Mouse (Mus musculus) adrenal gland, postnatal 4 days (tissue): ENCODE measurements at regions not wholly inside any gene's neighbourhood (a gene's known extent, or its start where the extent isn't known, plus 50 kb on each side); places are given as distances from the start of the nearest gene placed in this dataset.
"Not testable (repeated sequence)": the region's sequence is repeated elsewhere in the genome, so short reads cannot be mapped to it uniquely, and the experiment has no call there.

Source experiments
- DNase-seq, 2 experiments: peaks; one replicate each; pipeline ENCODE4 v3.0.0; 2021 to 2022; ENCODE audit warnings: low spot score in 2 of 2, mixed read lengths in 2 of 2

DNA sequence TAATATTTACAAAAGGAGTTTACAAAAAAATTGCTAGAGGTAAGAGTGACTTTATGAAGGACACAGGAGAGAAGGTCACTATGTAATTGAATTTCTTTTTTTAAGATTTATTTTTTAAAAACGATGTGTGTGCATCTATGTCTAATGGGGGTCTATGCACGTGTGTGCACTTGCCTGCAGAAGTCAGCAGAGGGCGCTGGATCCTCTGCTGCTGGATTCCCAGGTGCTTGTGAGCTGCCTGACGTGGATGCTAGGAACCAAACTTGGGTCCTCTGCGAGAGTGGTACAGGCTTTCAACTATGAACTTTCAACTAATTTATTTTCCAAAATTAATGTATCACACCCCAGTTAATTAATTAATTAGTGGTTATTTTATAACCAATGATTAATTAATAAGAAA is 85.0 kb downstream of the Glrx3 start:
- no peak for DNase-seq

DNA sequence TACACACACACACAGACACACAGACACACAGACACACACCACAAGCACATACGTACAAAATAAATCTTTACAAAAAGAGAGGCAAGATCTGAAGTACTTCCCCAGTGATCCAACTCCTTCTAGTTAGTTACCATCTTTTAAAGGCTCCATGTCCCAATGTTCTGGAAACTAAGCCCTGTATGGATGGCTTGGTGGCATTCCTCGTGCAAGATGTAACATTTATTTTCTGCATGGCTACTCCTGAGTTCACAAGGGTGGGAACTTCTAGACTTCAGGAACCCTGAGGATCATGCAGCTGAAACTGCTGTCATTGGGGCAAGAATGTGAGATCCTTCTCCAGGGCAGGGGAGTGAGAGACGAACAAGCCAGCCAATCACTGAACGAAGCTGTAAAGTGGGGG is 96.1 kb downstream of the Glrx3 start:
- DNase-seq = no peak

DNA sequence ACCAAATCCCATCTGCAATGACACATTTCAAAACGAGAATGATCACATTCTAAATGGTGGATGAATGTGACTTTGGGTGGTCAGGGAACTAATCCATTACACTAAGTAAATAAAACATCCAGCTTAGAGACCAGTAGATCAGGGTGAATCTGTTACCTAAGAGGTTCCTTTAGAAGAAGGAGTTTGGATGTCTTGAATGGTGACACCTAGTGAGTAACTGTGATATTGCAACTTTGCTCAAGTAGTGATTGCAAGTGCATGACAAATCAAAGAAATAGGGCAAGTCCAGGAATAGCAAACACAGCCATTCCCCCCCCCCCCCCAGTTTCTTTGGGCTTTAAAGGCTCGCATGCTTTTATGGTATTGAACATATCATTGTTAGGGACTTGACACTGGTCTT is 112.6 kb downstream of the Glrx3 start:
- no peak for DNase-seq

DNA sequence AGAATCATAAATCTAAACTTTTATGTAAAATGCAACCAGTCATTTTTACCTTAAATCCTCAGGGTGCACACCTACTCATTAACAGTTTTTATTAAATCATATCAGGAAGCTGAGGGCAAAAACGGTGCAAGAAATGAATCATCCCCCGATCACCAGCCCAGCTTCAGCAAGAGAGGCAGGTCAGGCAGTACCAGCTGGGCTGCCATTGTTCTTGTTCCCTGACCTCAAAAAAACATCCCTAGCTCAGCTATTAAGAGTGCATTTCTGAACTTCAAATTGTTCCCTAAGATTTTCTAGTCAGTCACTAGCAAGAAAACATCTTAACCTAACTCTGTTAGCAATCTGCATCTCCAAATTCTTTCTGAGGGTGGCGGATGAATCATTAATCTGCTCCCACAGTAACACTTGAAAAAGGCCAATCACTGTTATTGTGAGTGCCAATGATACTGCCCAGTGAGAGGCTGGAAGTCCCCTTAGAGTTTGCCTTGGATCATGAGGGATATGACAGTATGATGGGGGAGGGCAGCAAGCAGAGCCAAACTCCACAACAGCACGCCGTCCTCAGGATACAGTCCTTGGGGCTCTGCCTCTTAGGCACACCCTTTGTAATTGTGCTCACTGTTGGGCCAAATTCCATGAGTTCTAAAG is 115.3 kb downstream of the Glrx3 start:
- DNase-seq = no peak

DNA sequence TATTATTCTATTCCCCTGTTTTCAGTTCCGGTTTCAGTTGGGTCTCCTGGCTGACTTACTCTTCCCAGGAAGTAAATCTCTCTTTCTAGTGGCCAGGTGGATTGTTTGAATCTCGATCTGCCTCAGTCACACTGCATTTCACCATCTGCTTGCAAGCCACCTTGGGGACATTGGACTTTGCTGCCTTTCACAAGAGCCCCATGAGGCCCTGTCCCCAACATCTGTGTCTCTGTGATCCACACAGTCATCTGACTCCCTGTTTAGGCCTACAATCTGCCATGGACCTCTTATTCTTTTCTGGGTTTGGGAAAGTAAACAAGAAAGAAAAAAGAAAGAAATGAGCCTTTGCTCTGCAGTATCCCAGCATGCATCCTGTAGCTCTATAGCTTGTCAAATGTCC is 118.1 kb downstream of the Glrx3 start:
- no peak for DNase-seq

DNA sequence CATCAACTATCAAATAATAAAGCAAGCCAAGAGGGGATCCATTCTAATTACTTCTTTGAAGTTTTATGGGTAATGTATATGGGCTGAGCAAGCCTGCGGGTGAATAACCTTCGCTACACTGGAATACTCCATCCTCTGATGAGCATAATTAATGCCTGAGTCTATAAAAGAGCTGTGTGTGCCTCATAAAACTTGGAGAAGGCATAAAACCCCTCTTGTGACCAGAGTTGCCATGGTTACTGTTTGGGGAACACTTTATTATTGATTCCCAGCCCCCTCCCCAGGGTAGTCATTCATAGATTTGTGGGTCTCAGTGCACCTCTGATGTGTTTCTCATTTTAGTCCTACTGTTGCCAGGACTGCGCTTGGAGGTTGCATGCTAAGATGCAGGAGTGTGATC is 120.0 kb downstream of the Glrx3 start:
- no peak for DNase-seq

DNA sequence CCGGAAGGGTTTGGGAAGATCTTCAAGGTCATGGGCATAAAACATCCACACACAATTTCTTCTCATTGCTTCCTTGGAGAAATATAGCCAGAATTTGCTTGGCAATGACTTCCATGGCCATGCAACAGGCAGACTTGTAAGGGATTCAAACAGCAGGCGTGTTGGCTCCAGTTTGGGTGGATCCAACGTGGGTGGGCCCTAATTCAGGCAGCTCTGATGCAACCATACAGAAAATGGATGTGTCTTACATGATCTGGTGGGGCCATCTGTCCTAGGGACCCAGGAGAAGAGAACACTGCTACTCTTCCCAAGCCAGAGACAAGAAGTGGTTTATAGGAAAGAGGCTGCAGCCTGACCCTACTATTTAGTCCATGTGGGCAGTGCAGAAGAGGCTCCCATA is 121.5 kb downstream of the Glrx3 start:
- no peak for DNase-seq

DNA sequence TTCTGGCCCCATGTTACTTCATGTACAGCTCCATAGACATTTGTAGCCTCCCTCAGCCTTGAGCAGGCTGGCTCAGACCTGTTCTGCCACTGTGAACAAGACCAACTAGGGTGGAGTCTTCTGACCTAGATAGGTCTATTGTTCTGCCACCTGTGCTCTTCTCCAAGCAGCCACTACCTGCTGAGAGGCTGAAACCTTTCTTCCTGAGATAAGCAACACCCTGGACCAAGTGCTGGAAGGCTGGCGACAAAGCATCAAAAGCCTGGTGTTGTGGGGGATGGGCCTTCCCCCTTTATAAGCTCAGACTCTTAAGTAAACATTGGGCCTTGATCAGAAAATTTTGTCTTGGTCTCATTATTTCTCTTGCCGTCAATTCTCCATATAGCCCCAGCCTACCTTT is 132.8 kb downstream of the Glrx3 start:
- DNase-seq = no peak

DNA sequence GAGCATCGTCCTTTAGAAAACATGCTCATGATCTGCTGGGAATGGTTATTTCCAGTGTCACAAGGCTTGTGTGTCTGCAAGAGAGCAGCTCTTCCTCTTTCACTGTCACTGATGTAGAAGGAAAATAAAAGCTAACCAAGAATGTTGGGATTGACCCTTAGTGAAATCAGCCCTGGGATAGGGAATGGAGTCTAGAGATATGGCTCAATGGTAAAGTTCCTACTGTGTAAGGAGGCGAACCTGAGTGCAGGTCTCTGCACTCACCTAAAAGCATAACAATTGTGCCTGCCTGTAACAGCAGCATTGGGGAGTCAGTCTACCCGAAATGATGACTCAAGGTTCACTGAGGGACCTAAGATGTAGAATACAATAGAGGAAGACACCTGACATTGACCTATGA is 138.1 kb downstream of the Glrx3 start:
- no peak for DNase-seq

DNA sequence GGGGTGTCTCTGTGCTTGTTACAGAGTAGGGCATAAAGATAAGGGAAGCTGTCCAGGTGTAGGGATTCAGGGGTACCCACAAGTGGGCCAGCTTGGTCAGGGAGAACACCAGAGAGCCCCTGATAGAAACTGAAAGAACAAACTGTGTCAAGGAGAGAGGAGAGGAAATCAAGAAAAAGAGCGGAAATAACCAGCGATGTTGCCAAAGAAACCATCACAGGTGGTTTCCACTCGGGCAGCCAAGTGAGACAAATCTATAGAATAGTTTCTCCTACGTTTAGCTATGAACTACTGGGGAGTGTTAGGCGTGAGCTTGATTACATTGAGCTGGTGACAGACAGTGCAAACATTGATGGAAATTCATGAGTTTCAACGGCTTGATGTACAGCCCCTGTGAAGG is 138.8 kb downstream of the Glrx3 start:
- no peak for DNase-seq

DNA sequence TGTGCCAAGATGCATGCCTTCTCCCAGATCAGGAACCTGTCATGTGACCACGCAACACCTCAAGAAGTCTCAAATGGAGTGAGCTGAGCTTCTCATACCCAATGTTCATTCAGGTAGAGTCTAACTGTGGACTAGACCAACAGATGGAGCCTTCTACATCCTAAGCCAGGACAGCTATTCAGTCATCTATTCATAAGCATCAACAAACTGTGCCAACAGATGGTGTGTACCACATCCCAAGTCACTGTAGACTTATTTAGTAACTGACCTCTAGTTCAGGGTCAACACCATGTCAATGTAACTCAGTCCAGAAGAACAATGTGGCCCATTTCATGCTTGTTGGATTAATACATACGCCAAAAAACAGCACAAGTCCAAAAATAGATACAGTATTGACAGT is 146.1 kb downstream of the Glrx3 start:
- no peak for DNase-seq

DNA sequence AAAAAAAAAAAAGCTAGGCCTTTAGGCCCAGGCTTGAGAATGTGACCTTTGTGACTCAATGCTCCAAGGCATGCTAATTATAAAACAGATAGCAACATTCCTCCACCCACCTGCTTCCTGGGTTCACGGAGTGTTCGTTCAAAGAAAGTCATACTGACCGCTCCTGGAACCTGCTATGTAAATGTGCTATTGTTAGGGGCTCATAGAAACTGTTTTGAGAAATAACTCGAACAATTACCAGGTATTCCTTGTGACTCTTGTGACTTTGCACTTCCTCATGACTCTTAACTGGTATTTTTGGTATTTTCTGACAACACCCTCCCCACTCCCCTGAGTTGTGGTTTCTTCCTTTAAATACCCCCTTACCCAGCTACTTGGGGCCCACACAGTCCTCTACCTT is 147.5 kb downstream of the Glrx3 start:
- not testable (repeated sequence) for DNase-seq

DNA sequence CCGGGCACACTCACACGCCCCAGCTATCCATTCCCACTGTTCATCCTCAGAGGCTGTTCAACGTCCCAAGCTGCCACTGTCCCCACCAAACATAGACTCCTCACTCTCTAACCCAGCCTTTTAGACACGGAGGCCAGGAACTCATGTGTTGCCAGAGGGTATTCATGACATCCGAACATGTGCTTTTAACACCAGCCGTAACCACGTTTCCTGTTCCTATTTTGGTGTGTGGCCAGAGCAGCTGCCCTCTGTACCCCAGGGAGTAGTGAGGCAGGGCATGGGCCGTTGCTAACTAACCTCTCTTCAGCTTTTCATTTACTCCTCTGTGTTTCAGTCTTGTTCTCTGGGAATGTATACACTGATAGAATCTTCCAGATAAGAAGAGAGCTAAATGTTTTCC is 156.2 kb downstream of the Glrx3 start:
- DNase-seq = no peak

DNA sequence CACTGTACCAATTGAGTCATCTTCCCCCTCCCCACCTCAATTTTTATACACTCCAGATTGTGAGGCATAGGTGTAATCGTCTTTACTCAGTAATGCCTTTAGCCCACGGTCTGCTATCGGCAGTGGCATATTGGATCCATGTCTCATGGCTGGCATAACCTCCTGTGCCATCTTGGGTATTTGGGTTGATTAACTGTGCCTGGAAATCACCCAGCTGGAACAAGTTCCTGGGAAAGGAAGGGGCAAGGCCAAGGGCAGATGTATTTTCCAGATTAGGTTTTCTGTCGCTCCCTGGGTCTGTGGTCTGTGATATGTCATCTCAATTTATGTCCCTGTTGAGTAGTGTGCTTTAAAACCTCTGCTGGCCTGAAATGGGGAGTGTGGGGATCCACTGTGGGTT is 158.2 kb downstream of the Glrx3 start:
- no peak for DNase-seq

DNA sequence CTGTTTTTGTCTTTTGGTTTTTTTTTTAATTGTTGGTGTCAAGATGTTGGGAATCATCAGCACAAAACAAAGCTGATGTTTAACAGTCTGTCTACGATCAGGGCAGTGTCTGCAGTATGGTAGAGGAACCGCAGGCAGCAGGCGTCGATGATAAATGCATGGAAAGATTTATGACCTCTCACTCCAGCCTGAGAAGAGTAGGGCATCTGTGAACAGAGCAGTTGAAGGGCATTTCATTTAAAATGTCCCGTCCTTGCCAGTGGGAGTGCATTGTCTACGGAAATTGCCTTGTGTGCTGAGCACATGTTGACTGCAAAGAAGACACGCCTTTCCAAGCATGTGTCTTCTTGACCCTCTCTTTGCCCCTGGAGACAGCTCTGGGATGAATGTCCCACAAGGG is 158.7 kb downstream of the Glrx3 start:
- no peak for DNase-seq

DNA sequence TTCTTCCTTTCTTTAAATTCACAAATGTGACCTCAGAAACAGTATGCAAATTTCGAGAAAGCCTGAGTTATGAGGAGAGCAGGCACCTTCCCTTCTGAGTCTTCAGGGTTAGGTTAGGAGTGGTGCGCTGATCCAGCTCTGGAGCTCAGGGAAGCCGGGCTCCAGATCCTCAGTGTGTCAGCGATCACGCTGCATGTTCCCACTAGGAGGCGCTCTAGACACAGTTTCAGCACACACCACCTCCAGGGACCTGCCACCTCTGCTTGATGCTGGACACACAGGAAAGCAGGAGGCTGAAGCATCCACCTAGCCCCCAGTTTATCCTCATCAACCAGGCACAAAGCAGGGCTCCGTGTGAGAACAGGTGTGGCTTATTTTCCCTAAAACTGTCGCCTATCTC is 165.6 kb downstream of the Glrx3 start:
- DNase-seq = peak; percentile 30 to 49

DNA sequence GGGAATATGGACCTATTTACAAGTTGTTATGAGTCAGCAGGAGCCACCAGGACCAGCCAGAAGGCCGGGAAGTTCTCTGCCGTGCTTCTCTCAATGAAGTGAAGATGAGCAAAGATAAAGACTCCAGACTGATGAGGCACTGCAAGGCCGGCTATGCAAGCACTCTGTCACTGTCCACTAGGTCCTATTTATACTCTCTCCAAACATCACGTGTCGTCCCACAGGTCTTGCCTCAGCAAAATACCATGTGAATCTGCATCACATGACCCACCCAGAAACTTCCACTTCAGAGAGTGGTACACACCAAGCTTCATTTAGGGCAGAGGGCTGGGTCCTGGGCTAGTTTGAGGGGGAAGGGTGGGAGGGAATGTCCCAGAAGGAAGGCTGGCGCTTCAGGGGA is 172.3 kb downstream of the Glrx3 start:
- DNase-seq = no peak

DNA sequence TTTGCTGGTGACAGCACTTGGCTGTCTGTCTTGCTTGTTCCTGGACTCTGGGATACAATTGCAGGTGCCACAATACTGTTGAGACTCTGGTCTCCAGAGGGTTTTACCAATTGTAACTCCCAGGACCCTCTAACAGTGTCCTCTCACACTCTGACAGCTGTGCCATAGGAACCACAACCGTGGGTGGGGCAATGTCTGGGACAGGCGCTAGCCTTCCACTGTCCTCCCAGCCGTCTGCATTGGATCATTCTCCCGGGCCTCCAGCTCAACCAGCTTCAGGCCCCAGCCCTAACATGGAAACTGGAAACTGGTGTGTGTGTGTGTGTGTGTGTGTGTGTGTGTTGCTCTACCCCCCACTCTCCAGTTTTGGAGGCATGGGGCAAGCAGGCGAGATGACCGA is 173.9 kb downstream of the Glrx3 start:
- DNase-seq = no peak

DNA sequence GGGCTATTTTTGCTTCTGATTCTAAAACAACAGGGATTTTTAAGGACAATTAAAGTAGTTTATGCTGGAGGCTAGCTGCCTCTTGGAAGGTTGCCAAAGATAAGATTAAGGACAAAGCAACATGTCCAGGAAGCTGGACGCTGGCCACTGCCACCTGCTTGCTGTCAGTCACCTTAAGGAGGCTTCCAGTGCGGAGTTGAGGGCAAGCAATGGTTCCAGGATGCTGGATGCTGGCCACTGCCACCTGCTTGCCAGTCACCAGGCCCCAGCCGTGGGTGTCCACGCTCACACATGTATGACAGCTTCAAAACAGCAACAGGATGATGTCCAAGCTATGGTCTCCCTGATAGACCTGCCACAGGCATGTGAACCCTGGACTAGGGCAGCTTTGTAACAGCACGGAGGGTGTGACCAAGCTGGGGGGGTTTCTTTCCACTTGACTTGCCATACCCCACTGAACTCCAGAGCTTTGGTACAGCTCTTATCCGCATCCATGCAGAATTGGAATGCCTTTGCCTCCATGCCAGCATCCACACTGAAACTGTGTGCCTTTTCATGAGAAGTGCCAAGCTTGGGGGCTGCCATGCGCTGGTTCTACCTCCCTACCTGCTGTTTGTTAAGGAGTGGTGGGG is 174.6 kb downstream of the Glrx3 start:
- DNase-seq = no peak

DNA sequence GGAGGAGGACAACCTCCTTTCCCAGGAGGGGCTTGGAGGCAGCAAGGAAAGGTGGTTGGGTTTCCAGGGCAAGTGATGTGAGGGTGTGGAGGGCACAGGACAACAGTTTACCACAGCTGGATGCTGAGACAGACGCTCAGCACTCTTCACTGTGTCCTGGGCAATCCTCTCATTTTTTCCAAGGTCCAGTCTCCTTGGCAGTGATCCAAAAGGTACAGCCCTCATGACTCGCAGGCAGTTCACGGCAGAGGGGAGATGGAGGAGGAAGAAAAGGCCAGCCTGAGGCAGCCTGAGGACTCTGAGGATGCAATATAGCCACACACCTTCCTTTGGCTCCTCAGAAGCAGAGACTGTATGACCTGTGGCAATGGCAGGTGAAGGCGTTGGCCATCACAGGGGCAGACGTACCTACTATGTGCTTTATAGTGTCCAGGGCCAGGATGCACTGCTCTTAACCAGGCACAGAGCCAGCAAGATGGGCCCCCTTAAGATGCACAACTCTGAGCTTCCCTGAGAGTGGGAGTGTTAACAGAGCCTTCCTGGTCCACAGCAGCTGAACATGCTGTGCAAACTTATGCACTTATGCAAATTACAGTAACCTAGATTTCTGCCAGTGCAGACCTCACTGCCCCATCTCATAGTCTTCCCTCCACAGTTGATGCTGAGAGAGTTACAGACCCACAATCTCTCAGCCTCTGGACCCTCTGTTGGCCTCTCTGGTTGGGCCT is 181.2 kb downstream of the Glrx3 start:
- no peak for DNase-seq

DNA sequence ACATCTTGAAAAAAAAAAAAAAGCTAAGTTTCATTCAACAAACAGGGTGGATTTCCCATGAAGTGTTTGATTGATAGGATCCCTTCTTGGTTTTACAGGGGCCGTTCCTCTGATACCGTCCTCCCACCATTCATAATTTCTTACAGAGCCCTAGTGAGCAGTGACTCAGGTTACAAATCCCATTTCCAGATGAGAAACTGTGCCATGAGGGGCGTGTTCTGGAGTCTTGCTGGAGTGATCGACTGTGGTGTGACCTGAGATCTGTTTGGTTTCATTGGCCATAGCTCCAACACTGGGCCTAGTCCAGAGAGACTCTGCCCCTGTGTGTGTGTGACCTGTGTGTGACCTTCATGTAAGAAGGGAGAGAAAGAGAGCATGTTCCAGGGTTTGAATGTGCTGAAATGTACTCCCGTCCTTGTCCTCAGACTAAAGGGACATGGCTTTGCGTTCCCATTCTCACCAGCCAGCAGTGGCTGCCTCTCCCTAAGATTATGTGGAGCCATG is 181.9 kb downstream of the Glrx3 start:
- DNase-seq = no peak

DNA sequence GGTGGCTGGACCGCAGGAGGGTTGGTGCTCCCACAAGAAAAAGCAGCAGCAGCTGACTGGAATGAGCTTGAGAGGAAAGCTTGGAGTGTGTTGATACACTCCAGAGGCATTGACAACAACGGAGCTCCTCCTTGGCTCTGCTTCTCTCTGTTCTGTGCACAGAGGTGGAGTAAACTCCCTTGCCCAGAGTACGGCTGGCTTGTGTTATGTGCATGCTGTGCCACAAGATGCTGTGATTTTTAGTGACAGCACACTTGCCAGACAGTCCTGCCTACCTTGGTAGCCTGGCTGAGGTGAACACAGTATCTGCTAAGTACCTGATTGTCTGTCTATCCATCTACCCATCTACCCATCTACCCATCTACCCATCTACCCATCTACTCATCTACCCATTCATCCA is 190.9 kb downstream of the Glrx3 start:
- no peak for DNase-seq

DNA sequence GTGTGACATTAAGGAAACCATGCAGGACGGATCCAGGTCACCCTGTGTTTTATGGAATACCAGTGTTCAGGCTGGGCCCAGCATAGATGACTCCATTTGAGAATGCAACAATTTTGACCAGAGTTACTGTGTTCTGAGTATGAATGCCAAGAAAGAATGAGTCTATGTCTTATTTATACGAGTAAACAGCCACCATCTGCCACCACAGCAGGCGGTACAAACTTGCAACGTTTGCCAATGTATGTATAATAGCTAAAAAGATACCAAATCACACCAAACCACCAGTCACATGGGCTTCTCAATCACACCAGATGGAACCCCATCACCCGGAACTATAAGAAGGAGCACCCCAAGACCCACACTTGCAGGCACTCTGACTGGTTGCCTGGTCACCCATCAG is 192.1 kb downstream of the Glrx3 start:
- no peak for DNase-seq
